Mouse (Mus musculus) ovary, postnatal 14 days (tissue): Measurements from ENCODE around the gene Ifna15.

Experiments used
- DNase-seq: peaks from one replicate; pipeline ENCODE4 v3.0.0; 2022; ENCODE audit warnings: low spot score

The Ifna15 gene

DNA sequence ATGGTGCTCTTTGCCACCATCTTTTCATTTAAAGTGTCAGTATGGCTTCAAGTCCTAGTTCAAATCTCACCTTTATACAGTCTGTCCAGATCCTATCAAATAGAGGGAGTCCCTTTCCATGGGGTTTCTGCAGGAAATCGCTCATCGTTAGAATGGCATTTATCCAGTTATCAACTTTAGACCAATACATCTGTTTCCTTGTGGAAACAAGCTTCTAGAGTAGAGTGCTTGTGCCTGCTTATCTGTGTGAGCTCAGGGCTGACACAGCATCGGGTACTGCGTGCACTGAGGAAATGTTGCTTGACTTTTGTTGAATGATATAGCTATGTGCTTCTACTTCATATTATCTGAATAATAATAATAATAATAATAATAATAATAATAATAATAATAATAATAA, 44.3 kb downstream of the Ifna15 start:
- no peak for DNase-seq
